Mouse (Mus musculus) hindbrain, embryonic 14.5 days (tissue): ENCODE results near the gene Tmem69. TPM values are rescaled to one million over a fixed set of nuclear protein-coding genes. Genes with fewer than 3 reads are reported as not detected.

Experiments
- ATAC-seq: fragments of 200-750 bp; cut with Nextera tagmentation; 2 replicates; pipeline ENCODE4 v1.8.0; 2017; ENCODE audit warnings: moderate number of reproducible peaks, mild to moderate bottlenecking, moderate TSS enrichment, moderate library complexity; ENCODE audit not compliant: low FRiP score
- DNase-seq: peaks from one replicate; pipeline ENCODE4 v3.0.0-alpha.2; 2015; ENCODE audit warnings: low spot score
- H3K27ac ChIP-seq: fragments of 300-500 bp; sonication (generic); 2 replicates; pipeline ENCODE4 v1.5.1; 2014; ENCODE audit warnings: mild to moderate bottlenecking, moderate library complexity
- H3K27me3 ChIP-seq: fragments of 300-500 bp; sonication (generic); 2 replicates; pipeline ENCODE4 v1.6.1; 2014; ENCODE audit warnings: mild to moderate bottlenecking, low read length, mixed read lengths; ENCODE audit not compliant: control insufficient read depth, insufficient read depth
- H3K36me3 ChIP-seq: fragments of 300-500 bp; sonication (generic); replicated peaks from 2 replicates; pipeline ENCODE4 v1.6.1; 2014; ENCODE audit not compliant: control insufficient read depth, insufficient read depth
- H3K4me1 ChIP-seq: fragments of 300-500 bp; sonication (generic); replicated peaks from 2 replicates; pipeline ENCODE4 v1.6.1; 2014; ENCODE audit warnings: antibody characterized with exemption, low read length, mixed read lengths; ENCODE audit not compliant: control insufficient read depth, insufficient read depth
- H3K4me2 ChIP-seq: fragments of 300-500 bp; sonication (generic); replicated peaks from 2 replicates; pipeline ENCODE4 v1.6.1; 2014; ENCODE audit warnings: mild to moderate bottlenecking, moderate library complexity
- H3K4me3 ChIP-seq: fragments of 300-500 bp; sonication (generic); replicated peaks from 2 replicates; pipeline ENCODE4 v1.5.1; 2014; ENCODE audit warnings: mild to moderate bottlenecking, low read length
- H3K9ac ChIP-seq: fragments of 300-500 bp; sonication (generic); 2 replicates; pipeline ENCODE4 v1.6.1; 2014
- H3K9me3 ChIP-seq: fragments of 300-500 bp; sonication (generic); 2 replicates; pipeline ENCODE4 v1.6.1; 2016; ENCODE audit warnings: low read length; ENCODE audit not compliant: control insufficient read depth
- WGBS: fragments of 180-500 bp; shearing (Covaris S2); extraction: QIAGEN DNeasy Blood & Tissue Kit; methylation state at CpG from one replicate; pipeline ENCODE4 v1.1.7; 2014; 5-methylcytosine and 5-hydroxymethylcytosine counted together
- polyA plus RNA-seq: library from polyadenylated mRNA; unstranded; fragments of >200 nt; fragmentation: Nextera tagmentation; extraction: Ambion mirVana; gene quantifications from 2 replicates; pipeline ENCODE4 v1.2.1, GENCODE M21; 2014

Tmem69 gene
- polyA plus RNA-seq = 27.2 and 27.9 TPM in 2 replicates

DNA sequence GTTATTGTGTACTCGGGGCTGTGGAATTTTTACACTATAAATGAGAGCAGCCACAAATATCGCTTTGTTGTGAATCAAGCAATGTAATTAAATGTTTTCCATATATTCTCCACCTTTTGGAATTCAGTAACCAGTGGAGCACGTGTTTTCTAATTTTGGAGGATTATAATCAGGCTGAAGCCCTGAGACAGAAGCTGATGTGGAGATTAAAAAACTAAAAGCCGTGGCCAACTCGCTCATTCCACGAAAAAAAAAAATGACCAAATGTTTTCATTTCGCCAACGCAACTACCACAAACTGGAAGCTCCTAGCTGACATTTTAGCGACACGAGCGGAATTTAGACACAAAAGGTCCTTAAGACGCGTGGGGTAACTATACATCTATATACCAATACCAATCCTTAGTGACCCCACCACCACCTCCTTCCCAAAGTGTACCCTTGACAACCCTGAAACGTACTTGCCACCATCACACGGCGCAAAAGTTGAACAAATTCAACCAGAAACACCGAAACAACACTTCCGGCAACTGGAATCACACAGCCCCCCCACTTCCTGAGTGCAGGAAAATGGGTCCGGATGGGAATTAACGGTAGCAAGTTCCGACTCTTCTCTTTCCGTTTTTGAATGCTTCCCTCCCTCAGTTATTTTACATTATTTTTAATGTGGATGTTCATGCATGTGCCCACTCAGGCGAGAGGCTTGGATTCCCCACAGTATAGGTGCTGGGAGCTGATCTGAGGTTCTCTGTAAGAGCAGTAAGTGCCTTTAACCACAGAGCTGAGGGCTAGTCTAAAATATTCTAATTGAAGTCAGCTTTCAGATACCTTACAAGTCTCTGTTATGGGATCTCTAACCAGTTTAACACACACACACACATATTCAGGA, at the start of gene Tmem69:
Tmem69 (minus strand) TSS at position 524 of the 888 bp plus-strand sequence.
- peaks cover 18% of the 10 kb centered on the region for H3K36me3 ChIP-seq
- peak within 1 kb of the TSS; percentile 71 for H3K9ac ChIP-seq
- ATAC-seq (no peak), DNase-seq (peak; percentile 87)
- no peaks in the 10 kb centered on the region for H3K9me3 ChIP-seq
- H3K4me3 ChIP-seq = peak within 1 kb of the TSS; percentile 64
- peaks cover 21% of the 10 kb centered on the region for H3K4me1 ChIP-seq
- WGBS = 6% methylated on average over 23 of the region's 23 CpGs
- no peaks in the 10 kb centered on the region for H3K27me3 ChIP-seq
- H3K4me2 ChIP-seq = peak within 1 kb of the TSS; percentile 72
- peak within 1 kb of the TSS; percentile 95 for H3K27ac ChIP-seq

DNA sequence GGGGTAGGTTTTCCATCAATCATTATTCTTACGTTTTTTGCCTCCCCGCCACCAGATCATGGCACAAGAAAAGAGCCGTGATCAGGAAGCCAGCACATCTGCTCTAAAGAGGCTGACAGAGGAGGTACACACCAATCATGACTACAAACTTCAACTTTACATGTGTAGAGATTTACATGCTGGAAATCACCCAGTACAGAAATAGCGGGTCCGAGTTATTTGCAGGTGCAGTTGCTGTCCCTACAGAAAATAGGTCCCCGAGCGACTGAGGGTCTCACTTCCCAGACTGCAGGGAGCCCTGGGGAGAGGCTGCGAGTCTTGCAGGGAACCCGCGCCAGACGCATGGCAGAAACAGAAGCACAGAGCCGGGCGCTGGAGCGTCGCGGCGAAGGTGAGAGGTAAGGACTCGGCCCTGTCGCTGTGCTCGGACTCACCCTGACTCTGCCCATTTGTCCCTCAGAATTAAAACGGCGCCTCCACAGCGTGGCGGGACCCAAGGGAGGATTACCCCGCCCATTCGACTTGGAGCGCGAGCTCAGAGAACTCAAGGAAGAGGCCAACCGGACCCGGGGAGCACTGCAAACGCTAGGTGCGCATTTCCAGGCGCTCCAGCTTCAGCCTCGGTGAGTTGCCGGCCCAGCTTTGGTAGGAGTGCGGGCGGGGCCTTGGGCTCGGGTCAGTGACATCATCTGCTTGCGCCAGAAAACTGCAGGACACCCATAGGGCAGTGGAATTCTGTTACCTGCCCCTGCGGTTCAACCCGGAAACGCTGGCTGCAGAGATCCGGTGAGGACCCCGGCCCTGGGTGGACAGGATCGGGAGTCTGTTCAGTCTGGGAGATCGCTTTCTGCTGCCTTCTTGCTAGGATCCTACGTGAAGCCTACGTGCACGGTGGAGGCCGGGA, 41.5 kb upstream of the Tmem69 start:
- WGBS = under 1% methylated on average over 50 of the region's 50 CpGs
- Histone ChIP-seq H3K9me3 (no peaks in the 10 kb centered on the region), H3K36me3 (peaks cover 48% of the 10 kb centered on the region), H3K4me1 (peaks cover 16% of the 10 kb centered on the region), H3K27me3 (no peaks in the 10 kb centered on the region), H3K4me3 (peak overlapping the region; percentile 70), H3K27ac (peak overlapping the region; percentile 87), H3K9ac (peak overlapping the region; percentile 80), H3K4me2 (peak overlapping the region; percentile 75)
- DNase-seq = peak; percentile 88
- ATAC-seq = peak; percentile 96

DNA sequence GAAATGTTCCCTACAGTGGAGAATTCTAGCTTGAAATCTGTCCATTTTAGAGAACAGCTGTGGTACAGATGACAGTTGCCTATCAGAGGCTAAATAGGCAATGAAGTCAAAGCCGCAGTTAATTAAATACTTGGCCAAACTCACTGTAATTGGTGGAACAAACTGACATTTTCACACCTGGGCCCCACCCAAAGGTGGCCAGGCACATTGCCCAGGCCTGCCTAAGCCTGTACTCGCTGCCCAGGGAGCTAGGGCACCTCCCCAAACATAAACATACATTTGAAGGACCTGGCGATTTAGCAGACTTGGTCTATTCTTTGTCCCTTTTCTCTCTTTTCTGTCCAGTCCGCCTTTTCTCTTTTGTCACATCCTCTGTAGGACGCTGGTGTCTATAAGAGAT, 40.6 kb upstream of the Tmem69 start, which contains the start of gene Ccdc17:
Ccdc17 (plus strand) TSS at position 276 of the 400 bp plus-strand sequence.
- no peak for ATAC-seq
- Histone ChIP-seq H3K27ac (peak within 1 kb of the TSS; percentile 87), H3K4me3 (peak within 1 kb of the TSS; percentile 70), H3K36me3 (peaks cover 48% of the 10 kb centered on the region), H3K4me1 (peaks cover 16% of the 10 kb centered on the region), H3K4me2 (peak within 1 kb of the TSS; percentile 75), H3K27me3 (no peaks in the 10 kb centered on the region), H3K9ac (peak within 1 kb of the TSS; percentile 80), H3K9me3 (no peaks in the 10 kb centered on the region)
- WGBS = 25% methylated on average over 5 of the region's 5 CpGs
- no peak for DNase-seq

DNA sequence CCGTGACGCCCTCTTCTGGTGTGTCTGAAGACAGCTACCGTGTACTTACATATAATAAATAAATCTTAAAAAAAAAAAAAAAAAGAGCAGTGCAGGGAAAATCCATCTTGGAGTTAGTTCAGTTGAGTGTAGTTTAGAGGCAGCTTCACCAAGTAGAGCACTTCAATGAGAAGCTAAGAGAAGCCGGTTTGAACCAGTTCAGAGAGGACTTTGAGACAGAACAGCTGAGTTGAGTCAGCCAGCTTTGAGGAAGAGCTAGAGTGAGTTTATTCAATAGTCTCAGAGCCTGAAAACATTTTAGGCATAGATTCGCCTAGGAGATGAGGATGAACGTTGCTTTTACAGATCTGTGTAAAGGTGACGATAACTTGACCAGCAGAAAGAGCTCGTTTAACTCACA, 40.1 kb upstream of the Tmem69 start:
- Histone ChIP-seq H3K9me3 (no peaks in the 10 kb centered on the region), H3K36me3 (peaks cover 48% of the 10 kb centered on the region), H3K27ac (no peak overlapping the region), H3K4me1 (peaks cover 16% of the 10 kb centered on the region), H3K4me3 (no peak overlapping the region), H3K27me3 (no peaks in the 10 kb centered on the region), H3K9ac (no peak overlapping the region), H3K4me2 (no peak overlapping the region)
- ATAC-seq (no peak), DNase-seq (no peak)
- 82% methylated on average over 8 of the region's 8 CpGs for WGBS

DNA sequence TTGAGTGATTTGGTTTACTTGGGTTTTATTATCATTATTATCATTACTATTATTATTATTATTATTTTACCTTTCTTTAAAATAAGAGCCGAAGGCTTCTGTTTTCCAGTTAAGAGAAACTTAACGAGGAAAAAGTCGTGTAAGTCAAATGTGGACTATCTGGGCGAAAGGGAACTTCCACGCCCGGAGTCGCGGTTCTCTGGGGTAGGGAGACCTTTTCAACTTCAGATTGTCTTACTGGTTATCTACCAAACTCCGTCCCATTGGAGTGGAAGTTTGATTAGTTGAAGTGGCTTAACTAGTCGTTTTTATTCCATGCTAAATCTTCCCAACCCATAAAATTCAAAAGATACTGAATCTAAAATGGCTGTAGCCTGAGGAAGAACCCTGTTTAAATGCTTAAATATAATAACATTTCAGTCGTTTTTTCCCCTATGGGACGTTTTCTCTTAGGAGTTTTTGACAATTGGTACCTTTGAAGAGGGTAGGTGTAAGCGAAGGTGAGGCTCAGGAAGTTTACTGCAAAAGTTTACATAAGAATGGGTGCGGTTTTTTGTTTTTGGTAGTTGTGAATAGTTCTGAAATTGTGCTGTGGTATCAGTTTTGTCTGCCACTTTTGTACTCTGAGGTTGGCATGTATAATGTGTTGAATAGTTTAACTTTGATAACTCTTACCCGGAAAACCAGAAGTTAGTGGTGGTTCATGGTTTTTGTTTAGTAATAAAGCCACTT, 2.6 kb upstream of the Tmem69 start:
- Histone ChIP-seq H3K4me2 (peak overlapping the region; percentile 72), H3K4me3 (peak overlapping the region; percentile 64), H3K36me3 (peaks cover 7% of the 10 kb centered on the region), H3K27me3 (no peaks in the 10 kb centered on the region), H3K9me3 (no peaks in the 10 kb centered on the region), H3K9ac (peak overlapping the region; percentile 71), H3K4me1 (peaks cover 21% of the 10 kb centered on the region), H3K27ac (no peak overlapping the region; the same call in 1 of the 2 replicates)
- DNase-seq (peak; percentile 27), ATAC-seq (no peak)
- 7% methylated on average over 15 of the region's 15 CpGs for WGBS

DNA sequence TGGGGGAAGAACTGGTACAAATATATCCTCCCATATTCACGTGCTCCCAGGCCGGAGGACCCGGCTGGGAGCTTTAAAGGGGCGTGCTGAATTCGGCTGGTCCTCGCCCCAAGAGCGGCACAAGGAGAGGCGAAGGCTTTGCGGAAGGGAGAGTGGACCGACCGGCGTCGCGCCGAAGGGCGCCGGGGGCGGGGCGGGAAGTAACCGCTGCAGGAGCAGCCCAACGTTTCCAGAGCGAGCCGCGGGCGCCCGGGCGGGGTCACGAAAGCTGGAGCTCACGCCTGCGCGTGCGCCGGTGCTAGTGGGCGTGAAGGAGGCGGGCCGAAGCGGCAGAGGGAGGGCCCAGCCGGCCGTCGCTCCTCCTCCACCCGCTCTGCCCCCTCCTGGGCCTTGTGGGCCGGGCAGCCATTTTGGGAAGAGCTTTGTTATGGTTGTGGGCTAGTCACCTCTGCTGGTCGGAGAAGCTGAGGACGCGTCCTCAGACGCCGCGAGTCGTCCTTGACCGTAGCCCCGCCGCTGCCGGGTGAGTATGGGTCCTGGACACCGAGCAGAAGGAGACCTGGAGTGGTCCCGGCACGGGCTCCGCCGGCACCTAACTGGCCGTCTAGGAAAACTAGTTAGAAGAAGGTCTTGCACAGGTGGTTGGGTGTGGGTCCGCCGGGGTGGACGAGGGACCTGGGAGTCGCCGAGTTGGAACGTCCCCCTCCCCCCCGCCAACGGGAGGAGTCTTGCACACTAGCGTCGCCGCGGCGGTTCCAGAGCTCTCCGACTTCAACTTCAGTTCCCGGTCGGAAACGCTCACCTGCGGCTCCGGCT, 1.8 kb upstream of the Tmem69 start, which contains the start of gene Gpbp1l1:
Gpbp1l1 (plus strand) TSS at position 353 of the 816 bp plus-strand sequence.
- Histone ChIP-seq H3K9ac (peak within 1 kb of the TSS; percentile 71), H3K36me3 (peaks cover 13% of the 10 kb centered on the region), H3K4me2 (peak within 1 kb of the TSS; percentile 72), H3K9me3 (no peaks in the 10 kb centered on the region), H3K27ac (peak within 1 kb of the TSS; percentile 95), H3K4me3 (peak within 1 kb of the TSS; percentile 64), H3K27me3 (no peaks in the 10 kb centered on the region), H3K4me1 (peaks cover 21% of the 10 kb centered on the region)
- under 1% methylated on average over 78 of the region's 78 CpGs for WGBS
- peak; percentile 95 for ATAC-seq
- DNase-seq = peak; percentile 95

DNA sequence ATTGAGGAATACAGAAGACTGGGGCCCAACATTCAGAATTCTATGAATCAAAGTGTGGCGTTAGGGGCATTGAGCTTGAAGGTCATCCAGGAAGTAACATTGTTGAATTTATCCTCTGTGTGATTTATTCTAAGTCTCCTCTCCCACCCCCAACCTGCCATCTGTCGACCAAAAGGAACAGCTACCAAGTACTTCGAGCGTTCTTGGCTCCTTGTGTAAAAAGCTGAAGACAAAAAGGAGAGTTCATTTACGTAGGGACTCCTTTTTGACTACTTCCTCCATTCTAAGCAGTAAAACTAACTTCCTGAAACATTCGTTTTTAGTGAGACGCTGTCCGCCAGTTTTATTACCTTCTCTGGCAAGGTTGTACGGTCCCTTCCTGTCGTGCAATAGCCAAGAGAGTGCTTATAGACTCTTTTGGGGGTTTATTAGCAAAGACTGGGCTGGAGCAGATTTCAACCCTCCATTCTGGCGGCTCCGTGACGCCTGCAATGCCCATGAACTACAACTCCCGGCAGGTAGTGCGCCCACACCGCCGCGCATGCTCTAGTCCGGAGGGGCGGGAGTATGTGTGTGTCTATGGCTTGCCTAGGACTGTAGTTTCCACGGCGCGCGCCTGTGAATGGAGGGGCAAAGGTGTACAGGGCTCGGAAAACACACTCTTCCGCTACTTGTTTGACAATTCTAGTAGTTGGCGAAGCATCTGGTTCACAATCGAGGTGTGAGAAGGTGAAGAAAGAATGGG, 997 bp upstream of the Tmem69 start:
- Histone ChIP-seq H3K4me2 (peak overlapping the region; percentile 72), H3K9me3 (no peaks in the 10 kb centered on the region), H3K36me3 (peaks cover 18% of the 10 kb centered on the region), H3K9ac (peak overlapping the region; percentile 71), H3K27me3 (no peaks in the 10 kb centered on the region), H3K4me3 (peak overlapping the region; percentile 64), H3K27ac (peak overlapping the region; percentile 95), H3K4me1 (peaks cover 21% of the 10 kb centered on the region)
- WGBS = under 1% methylated on average over 28 of the region's 28 CpGs
- peak; percentile 94 for DNase-seq
- peak; percentile 96 for ATAC-seq
